In the genomic region with DNA sequence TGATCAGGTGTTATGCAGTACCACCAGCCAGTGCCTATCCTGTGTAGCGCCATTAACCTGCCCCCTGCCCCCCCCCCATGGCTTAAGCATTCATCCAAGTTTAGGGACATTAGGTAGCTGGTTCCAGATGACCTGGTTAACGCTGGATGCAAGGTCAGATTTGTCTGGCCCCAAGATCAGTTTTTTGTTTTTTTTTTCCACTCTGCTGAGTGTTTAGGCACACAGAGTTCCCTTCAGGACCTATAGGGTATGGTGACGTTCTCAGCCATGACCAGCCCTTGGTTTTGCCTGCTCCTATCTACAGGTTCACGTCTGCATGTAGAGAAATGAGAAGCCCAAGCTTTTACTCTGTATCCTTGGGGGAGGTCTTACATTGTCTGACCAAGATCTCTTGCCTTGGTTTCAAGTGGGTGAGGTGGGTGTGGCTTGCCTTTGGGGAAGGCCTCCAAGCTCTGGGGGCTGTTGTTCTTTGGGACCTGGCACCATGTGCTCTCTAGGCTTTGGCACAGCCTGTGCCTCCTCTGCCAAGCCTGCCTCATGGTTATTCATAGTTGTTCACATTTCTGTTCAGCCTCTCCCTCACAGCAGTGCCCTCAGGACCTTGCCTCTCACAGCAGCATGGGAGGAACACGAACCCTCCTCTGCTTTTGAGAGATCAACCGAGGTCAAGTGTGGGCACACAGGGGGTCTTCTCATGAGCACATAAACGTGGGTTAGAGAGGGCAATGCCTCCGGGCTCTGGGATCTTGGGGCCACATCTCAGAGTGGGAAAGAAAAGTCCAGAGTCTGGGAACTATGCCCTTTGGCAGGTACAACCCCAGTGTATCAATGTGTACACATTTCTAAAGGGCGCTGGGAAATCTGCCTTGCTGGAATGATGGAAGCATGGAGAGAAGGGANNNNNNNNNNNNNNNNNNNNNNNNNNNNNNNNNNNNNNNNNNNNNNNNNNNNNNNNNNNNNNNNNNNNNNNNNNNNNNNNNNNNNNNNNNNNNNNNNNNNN, we compare ENCODE assay signal across 8 mouse cellular contexts.
A peak's percentile ranks its signal among the peaks of the same experiment; 100 is the strongest.
DNase-seq lines count a peak whose midpoint lies in the region; ATAC-seq lines count a peak whose summit lies in the region.

No protein-coding gene starts in this region.

- peaks cover 28% of the 10 kb centered on the region for H3K4me1 ChIP-seq in hindbrain, embryonic 12.5 days
- no peaks in the 10 kb centered on the region for H3K4me1 ChIP-seq in liver, embryonic 12.5 days

- no peak overlapping the region for H3K4me3 ChIP-seq in hindbrain, embryonic 12.5 days
- H3K4me3 ChIP-seq in liver, embryonic 12.5 days = no peak overlapping the region

- H3K4me2 ChIP-seq in hindbrain, embryonic 12.5 days (replicated peaks) = no peak overlapping the region
- no peak overlapping the region for H3K4me2 ChIP-seq in liver, embryonic 12.5 days

- 0 out of 2 replicates have a peak, but pooled peaks cover 4% of the 10 kb centered on the region for H3K27me3 ChIP-seq in hindbrain, embryonic 12.5 days
- H3K27me3 ChIP-seq in liver, embryonic 12.5 days (replicated peaks) = 0 out of 2 replicates have a peak, but pooled peaks cover 2% of the 10 kb centered on the region

- H3K9ac ChIP-seq in hindbrain, embryonic 12.5 days = no peak overlapping the region
- H3K9ac ChIP-seq in liver, embryonic 12.5 days = no peak overlapping the region

- 72% methylated on average over 9 of the region's 9 CpGs for WGBS in hindbrain, embryonic 12.5 days
- 61% methylated on average over 9 of the region's 9 CpGs for WGBS in liver, embryonic 12.5 days (ENCODE audit: insufficient replicate concordance)

- no peaks in the 10 kb centered on the region for H3K36me3 ChIP-seq in hindbrain, embryonic 12.5 days
- no peaks in the 10 kb centered on the region for H3K36me3 ChIP-seq in liver, embryonic 12.5 days

- peak overlapping the region; percentile 41 for H3K27ac ChIP-seq in hindbrain, embryonic 12.5 days
- no peak overlapping the region for H3K27ac ChIP-seq in liver, embryonic 12.5 days

- DNase-seq in 3T3-L1 (ENCODE audit: low read depth, low spot score) (peak; percentile 4), NIH3T3 (ENCODE audit: low read depth) (peak; percentile 58)
- DNase-seq in left cerebral cortex, adult 8-10 months (ENCODE audit: low spot score in 2 of 2) = peak; percentile 16 to 66
- no peak for DNase-seq in gastrocnemius, postnatal 25 days
- no peak for DNase-seq in c-Kit-positive CD71-positive TER-119-positive erythroid progenitor cells, embryonic 14.5 days (ENCODE audit: low spot score)

- no peaks in the 10 kb centered on the region for H3K9me3 ChIP-seq in hindbrain, embryonic 12.5 days (replicated peaks)
- H3K9me3 ChIP-seq in liver, embryonic 12.5 days (replicated peaks) = no peaks in the 10 kb centered on the region

- ATAC-seq in hindbrain, embryonic 12.5 days (ENCODE audit: low FRiP score) = peak; percentile 30; the same call in 1 of the 2 replicates
- no peak for ATAC-seq in granulocyte monocyte progenitor cell, adult 5-6 weeks (replicated peaks; ENCODE audit: poor library complexity, severe bottlenecking)
- ATAC-seq in liver, embryonic 12.5 days = no peak

Comparison
In these comparisons a context has a peak if more than half of its experiments do, and no peak if none do; other contexts are left out.
1. DNase-seq: peak in 3T3-L1 (single experiment), NIH3T3 (single experiment) and left cerebral cortex, adult 8-10 months (2 of 2); none in gastrocnemius, postnatal 25 days (single experiment) and c-Kit-positive CD71-positive TER-119-positive erythroid progenitor cells, embryonic 14.5 days (single experiment).